Mouse (Mus musculus) neural tube, embryonic 10.5 days (tissue): ENCODE measurements around the gene Usp2.
A peak's percentile ranks its signal among the peaks of the same experiment; 100 is the strongest.

Experiments
- DNase-seq: peaks from one replicate; pipeline ENCODE4 v3.0.0-alpha.2; 2017; ENCODE audit warnings: low spot score; ENCODE audit errors: extremely low spot score

The Usp2 gene

GRCm38 (mm10) chr9:44045884-44046272, 20.9 kb upstream of the Usp2 start:
- no peak for DNase-seq

DNA sequence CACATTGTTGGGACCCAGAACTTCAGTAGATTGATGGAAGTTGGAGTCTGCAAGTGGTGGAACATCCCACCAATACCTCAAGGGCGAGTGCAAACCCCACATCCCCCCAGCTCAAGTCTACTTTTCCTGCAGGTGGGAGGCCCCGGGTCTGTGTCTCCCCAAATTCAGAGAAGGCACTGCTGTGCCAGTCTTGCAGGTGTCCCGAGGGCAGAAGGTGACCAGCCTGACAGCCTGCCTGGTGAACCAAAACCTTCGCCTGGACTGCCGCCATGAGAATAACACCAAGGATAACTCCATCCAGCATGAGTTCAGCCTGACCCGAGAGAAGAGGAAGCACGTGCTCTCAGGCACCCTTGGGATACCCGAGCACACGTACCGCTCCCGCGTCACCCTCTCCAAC, 20.4 kb upstream of the Usp2 start:
- no peak for DNase-seq

- no peak for DNase-seq
Observed at GRCm38 (mm10) chr9:44047071-44047470, 19.8 kb upstream of the Usp2 start.

GRCm38 (mm10) chr9:44047571-44048490, 19.0 kb upstream of the Usp2 start:
- no peak for DNase-seq

- no peak for DNase-seq
Observed at GRCm38 (mm10) chr9:44048541-44049380, 18.1 kb upstream of the Usp2 start.

GRCm38 (mm10) chr9:44049381-44050165, 17.2 kb upstream of the Usp2 start:
- no peak for DNase-seq

- no peak for DNase-seq
Observed at GRCm38 (mm10) chr9:44052855-44053254, 14.0 kb upstream of the Usp2 start.

- DNase-seq: no peak
Observed at GRCm38 (mm10) chr9:44053936-44054335, 12.9 kb upstream of the Usp2 start.

DNA sequence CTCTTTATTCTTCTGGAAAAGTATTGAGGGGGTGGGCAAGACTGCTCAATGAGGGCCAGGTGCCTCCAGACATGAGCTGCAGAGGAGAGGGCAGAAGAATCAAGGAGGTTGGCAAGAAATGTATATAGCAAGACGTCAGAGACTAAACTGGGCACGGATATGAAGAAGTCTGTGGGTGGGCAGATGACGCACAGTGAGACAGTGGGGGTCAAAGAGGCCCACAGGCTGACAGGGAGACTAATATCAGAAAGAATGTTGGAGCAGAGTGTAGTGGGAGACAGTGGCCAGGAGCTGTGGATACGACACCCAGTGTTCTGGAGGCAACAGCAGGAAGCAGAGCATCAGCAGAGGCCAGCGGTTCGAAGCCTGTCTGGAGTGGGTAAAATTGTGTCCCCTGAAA, 8.2 kb upstream of the Usp2 start:
- no peak for DNase-seq

DNA sequence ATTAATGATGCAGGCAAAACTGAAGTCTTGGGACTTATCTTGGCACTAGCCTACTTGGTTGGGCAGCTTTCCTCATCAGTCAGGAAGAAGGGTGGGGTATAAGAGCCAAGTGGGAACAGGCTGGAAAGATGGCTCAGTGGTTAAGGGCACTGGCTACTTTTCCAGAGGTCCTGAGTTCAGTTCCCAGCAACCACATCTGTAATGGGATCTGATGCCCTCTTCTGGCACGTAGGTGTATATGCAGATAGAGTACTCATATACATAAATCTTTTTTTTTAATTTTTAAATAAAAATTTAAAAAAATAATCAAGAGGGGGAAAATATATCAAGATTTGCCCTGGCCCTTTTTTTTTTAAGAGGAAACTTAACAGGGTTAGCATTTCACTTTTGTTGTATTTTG, 1.6 kb upstream of the Usp2 start:
- no peak for DNase-seq

- DNase-seq: no peak
Observed at GRCm38 (mm10) chr9:44067241-44067959, 579 bp downstream of the Usp2 start.

DNA sequence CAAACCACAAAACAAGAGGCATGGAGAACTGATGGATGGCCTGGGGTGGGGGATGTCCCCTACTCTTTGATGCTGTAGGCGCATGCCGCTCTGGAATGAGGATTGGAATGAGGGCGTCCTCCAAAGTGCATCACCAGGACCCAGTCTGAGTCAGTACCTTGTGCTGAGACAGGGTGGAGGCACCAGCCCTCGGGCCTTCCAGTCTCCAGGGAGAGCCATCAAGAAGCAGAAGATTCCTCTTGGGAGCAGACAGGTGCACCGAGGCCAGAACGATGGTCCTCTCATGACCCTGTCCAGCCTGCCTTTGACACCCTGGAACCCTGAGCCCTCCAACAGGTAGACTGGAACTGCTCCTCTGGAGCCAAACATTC, 1.1 kb downstream of the Usp2 start:
- DNase-seq: no peak

DNA sequence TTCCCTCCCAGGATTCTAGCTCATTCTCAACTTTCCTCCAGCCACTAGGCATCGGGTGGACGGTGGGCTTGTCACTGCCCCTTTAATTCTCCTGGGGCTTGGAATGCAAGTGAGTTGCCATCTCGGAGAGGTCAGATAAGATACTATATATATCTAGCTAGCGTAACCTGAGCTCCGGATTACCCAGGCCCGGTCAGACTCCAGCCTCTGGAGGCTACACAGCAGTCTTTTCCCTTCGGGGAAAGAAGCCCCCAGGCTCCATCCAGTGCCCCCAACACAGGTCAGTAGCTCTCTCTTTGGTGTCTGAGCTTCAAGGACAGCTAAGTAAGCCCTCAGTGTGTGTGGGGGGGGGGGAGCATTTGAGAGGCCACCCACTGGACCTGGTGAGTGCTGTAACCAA, 2.4 kb downstream of the Usp2 start:
- DNase-seq: no peak

- no peak for DNase-seq
Observed at GRCm38 (mm10) chr9:44070113-44070843, 3.5 kb downstream of the Usp2 start.

DNA sequence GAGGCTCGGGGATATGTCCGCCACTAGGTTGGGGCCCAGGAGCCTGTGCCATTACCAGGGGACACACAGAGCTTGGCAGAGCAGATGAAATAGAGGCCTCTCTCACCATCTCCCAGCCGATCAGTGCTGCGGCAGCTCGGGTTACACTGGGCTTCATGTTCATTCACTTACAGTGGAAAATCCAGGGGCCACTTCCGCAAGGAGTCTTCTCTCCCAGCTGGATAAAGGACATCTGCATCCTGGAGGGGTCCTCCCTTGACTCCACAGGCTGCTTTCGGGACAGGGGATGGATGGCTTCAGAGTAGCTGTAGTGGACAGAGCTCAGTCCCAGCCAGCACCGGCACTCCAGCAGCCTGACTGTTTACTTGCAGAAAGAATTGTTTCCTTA, 4.0 kb downstream of the Usp2 start:
- DNase-seq: peak; percentile 34

DNA sequence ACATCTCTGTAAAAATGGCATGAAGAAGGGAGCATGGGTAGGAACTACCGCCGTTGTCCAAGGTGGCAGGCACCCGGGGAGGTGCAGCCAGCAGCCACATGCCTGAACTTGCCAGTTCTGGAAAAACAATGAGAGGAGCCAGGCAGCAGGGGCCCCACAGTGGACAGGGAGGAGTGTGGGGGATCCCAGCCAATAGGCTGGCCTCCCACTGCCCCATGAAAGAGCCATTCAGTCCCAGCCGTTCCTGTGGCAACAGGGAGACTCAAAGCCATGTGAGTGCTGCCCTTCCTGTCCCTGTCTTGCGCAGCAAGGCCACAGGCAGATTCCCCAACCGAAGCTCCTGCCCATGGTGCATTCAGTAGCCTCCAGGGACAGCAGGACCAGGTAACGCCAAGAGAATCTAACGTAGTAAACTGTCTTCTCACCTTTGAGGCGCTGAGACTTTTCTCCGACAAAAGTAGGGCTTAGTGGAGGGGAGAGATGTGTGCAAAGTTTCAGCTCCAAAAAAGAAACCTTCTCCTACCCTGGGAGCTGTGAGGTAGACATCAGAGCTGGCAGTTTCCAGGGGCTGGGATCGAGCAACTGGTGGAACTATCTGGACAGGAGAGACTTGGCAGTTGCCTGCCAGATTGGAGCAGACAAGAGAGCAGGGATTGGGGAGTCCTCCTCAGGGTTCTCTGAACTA, 5.2 kb downstream of the Usp2 start:
- DNase-seq: peak; percentile 62

DNA sequence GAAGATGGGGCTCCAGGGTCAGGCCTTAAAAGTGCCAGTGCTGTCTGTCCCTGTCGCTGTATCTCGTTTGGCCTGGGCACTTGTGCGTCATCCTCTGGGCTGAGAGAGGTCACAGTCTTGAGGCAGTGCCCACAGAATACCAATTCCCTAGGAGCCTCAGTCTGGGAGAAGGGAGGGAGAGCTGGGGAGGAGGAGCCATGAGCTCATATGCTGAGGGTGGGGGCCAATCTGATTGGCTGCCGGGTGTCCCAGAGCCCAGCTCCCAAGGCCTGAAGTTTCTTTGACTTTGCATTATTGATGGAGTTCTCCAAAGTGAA, 5.7 kb downstream of the Usp2 start:
- peak; percentile 50 for DNase-seq

DNA sequence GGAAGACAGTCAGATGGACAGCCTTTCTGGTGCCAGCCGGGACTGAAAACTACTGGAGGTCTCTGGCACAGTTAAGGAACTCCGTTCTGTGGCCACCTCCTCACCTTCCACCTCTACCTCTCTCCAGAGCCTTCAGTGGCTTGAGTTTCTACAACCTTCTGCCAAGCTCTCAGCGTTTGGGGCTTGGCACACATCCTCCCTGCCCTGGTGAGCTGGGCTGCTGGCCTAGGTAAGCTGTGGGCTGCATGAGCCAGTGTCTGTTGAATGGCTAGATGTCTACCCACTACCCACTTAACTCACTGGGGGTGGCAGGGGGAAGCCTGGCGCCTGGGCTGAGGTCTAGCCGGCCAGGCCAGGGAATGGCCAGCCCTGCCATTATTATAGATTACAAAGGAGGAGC, 6.3 kb downstream of the Usp2 start:
- no peak for DNase-seq

DNA sequence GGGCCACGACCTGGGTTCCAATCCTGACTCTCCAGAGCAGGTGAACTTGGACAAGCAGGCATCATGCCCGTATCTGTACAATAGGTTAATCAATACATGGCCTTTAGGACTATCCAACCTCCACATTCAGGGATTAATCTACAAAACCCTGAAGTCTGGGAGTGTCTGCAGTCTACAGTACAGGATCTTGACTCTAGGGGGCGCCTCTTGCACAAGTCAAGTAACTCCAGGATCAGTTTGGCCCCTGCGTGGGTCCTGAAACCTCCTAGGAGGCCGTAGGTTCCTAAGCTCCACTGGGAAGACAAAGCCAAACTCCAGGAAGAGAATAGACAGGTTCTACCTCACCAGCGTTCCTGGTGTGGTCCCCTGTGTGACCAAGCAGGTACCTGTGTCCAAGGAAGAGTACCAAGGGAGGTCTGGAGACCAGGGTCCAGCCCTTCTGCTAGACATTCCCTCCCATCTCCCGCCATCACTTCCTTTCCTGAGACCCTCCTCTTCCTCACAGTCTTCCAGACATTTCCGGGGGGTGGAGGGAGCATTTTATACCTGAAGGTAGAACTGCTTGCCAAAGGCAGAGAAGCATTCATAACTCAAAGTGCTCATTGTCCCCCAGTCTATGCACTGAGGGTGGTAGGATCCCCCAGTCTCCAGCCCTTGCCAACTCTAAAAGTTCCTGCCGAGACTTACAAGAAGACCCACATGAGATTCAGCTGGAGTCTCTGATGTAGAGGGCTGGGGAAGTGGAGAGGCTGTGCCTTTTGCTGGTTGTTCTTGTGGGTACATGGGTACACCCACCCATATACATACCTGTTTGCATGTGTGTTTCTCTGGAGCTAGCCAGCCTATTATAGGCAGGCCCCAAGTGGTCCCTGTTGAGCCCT, 7.8 kb downstream of the Usp2 start:
- no peak for DNase-seq
